Mouse (Mus musculus): Measurements from ENCODE around the gene Slfn9. TPM values are rescaled to one million over a fixed set of nuclear protein-coding genes. Genes with fewer than 3 reads are reported as not detected.

Gene Slfn9
- polyA plus RNA-seq, 1 experiment from 2014 or later, result 5.7 TPM

- WGBS, result 88% methylated on average over 8 of the region's 8 CpGs
- no peak overlapping the region for H3K9ac ChIP-seq (replicated peaks; ENCODE audit: low read depth, low read length)
- no peaks in the 10 kb centered on the region for H3K9me3 ChIP-seq (ENCODE audit: control insufficient read depth, low read length)
- no peak overlapping the region for H3K4me3 ChIP-seq (replicated peaks; ENCODE audit: low read length)
- H3K27me3 ChIP-seq (replicated peaks; ENCODE audit: control insufficient read depth, insufficient read depth, low read length), result no peaks in the 10 kb centered on the region
- no peaks in the 10 kb centered on the region for H3K36me3 ChIP-seq (ENCODE audit: control insufficient read depth, insufficient read depth)
- H3K4me1 ChIP-seq (replicated peaks; ENCODE audit: control insufficient read depth, insufficient read depth, low read length), result no peaks in the 10 kb centered on the region
- no peak for ATAC-seq
- H3K27ac ChIP-seq (ENCODE audit: low read length), result no peak overlapping the region
- H3K4me2 ChIP-seq (ENCODE audit: low read length), result no peak overlapping the region
Measured at GRCm38 (mm10) chr11:82962215-82962614, 29.4 kb downstream of the Slfn9 start.

- no peak for ATAC-seq
- WGBS, result 85% methylated on average over 2 of the region's 2 CpGs
Measured at GRCm38 (mm10) chr11:82961743-82962142, 29.9 kb downstream of the Slfn9 start.

GRCm38 (mm10) chr11:82959613-82960012 lies 32.0 kb downstream of the Slfn9 start:
- H3K27me3 ChIP-seq (replicated peaks; ENCODE audit: control insufficient read depth, insufficient read depth, low read length), result no peaks in the 10 kb centered on the region
- H3K4me2 ChIP-seq (ENCODE audit: low read length), result no peak overlapping the region
- no peaks in the 10 kb centered on the region for H3K4me1 ChIP-seq (replicated peaks; ENCODE audit: control insufficient read depth, insufficient read depth, low read length)
- 19% methylated on average over 4 of the region's 4 CpGs for WGBS
- no peaks in the 10 kb centered on the region for H3K9me3 ChIP-seq (ENCODE audit: control insufficient read depth, low read length)
- ATAC-seq, result no peak
- no peak overlapping the region for H3K9ac ChIP-seq (replicated peaks; ENCODE audit: low read depth, low read length)
- no peaks in the 10 kb centered on the region for H3K36me3 ChIP-seq (ENCODE audit: control insufficient read depth, insufficient read depth)
- H3K4me3 ChIP-seq (replicated peaks; ENCODE audit: low read length), result no peak overlapping the region
- H3K27ac ChIP-seq (ENCODE audit: low read length), result no peak overlapping the region

More at GRCm38 (mm10) chr11:82961743-82962142, 29.9 kb downstream of the Slfn9 start:
- H3K27me3 ChIP-seq (replicated peaks; ENCODE audit: control insufficient read depth, insufficient read depth, low read length), result no peaks in the 10 kb centered on the region
- H3K36me3 ChIP-seq (ENCODE audit: control insufficient read depth, insufficient read depth), result no peaks in the 10 kb centered on the region
- H3K9ac ChIP-seq (replicated peaks; ENCODE audit: low read depth, low read length), result no peak overlapping the region
- H3K4me2 ChIP-seq (ENCODE audit: low read length), result no peak overlapping the region
- H3K9me3 ChIP-seq (ENCODE audit: control insufficient read depth, low read length), result no peaks in the 10 kb centered on the region
- no peak overlapping the region for H3K4me3 ChIP-seq (replicated peaks; ENCODE audit: low read length)
- no peaks in the 10 kb centered on the region for H3K4me1 ChIP-seq (replicated peaks; ENCODE audit: control insufficient read depth, insufficient read depth, low read length)
- no peak overlapping the region for H3K27ac ChIP-seq (ENCODE audit: low read length)

GRCm38 (mm10) chr11:82956925-82957324 lies 34.7 kb downstream of the Slfn9 start:
- Histone ChIP-seq H3K4me1 (replicated peaks; ENCODE audit: control insufficient read depth, insufficient read depth, low read length) (no peaks in the 10 kb centered on the region), H3K4me3 (replicated peaks; ENCODE audit: low read length) (no peak overlapping the region), H3K9ac (replicated peaks; ENCODE audit: low read depth, low read length) (no peak overlapping the region), H3K27ac (ENCODE audit: low read length) (no peak overlapping the region), H3K27me3 (replicated peaks; ENCODE audit: control insufficient read depth, insufficient read depth, low read length) (peaks cover 18% of the 10 kb centered on the region), H3K36me3 (ENCODE audit: control insufficient read depth, insufficient read depth) (no peaks in the 10 kb centered on the region), H3K9me3 (ENCODE audit: control insufficient read depth, low read length) (no peaks in the 10 kb centered on the region), H3K4me2 (ENCODE audit: low read length) (no peak overlapping the region)
- 86% methylated on average over 10 of the region's 10 CpGs for WGBS
- no peak for ATAC-seq

- no peaks in the 10 kb centered on the region for H3K4me1 ChIP-seq (replicated peaks; ENCODE audit: control insufficient read depth, insufficient read depth, low read length)
- no peaks in the 10 kb centered on the region for H3K9me3 ChIP-seq (ENCODE audit: control insufficient read depth, low read length)
- ATAC-seq, result no peak
- peaks cover 35% of the 10 kb centered on the region for H3K27me3 ChIP-seq (replicated peaks; ENCODE audit: control insufficient read depth, insufficient read depth, low read length)
- H3K36me3 ChIP-seq (ENCODE audit: control insufficient read depth, insufficient read depth), result no peaks in the 10 kb centered on the region
- no peak overlapping the region for H3K4me3 ChIP-seq (replicated peaks; ENCODE audit: low read length)
- H3K27ac ChIP-seq (ENCODE audit: low read length), result no peak overlapping the region
- H3K4me2 ChIP-seq (ENCODE audit: low read length), result no peak overlapping the region
- WGBS, result 82% methylated on average over 6 of the region's 6 CpGs
- H3K9ac ChIP-seq (replicated peaks; ENCODE audit: low read depth, low read length), result no peak overlapping the region
Measured at GRCm38 (mm10) chr11:82954631-82955030, 37.0 kb downstream of the Slfn9 start.

GRCm38 (mm10) chr11:82952612-82953542 lies 38.8 kb downstream of the Slfn9 start:
- Histone ChIP-seq H3K4me2 (ENCODE audit: low read length) (no peak overlapping the region), H3K27me3 (replicated peaks; ENCODE audit: control insufficient read depth, insufficient read depth, low read length) (peaks cover 35% of the 10 kb centered on the region), H3K9ac (replicated peaks; ENCODE audit: low read depth, low read length) (no peak overlapping the region), H3K9me3 (ENCODE audit: control insufficient read depth, low read length) (no peaks in the 10 kb centered on the region), H3K36me3 (ENCODE audit: control insufficient read depth, insufficient read depth) (no peaks in the 10 kb centered on the region), H3K4me3 (replicated peaks; ENCODE audit: low read length) (no peak overlapping the region), H3K27ac (ENCODE audit: low read length) (no peak overlapping the region), H3K4me1 (replicated peaks; ENCODE audit: control insufficient read depth, insufficient read depth, low read length) (no peaks in the 10 kb centered on the region)
- ATAC-seq, result no peak
- WGBS, result 68% methylated on average over 9 of the region's 9 CpGs

- Histone ChIP-seq H3K27ac (ENCODE audit: low read length) (no peak overlapping the region), H3K4me3 (replicated peaks; ENCODE audit: low read length) (no peak overlapping the region), H3K4me1 (replicated peaks; ENCODE audit: control insufficient read depth, insufficient read depth, low read length) (no peaks in the 10 kb centered on the region), H3K27me3 (replicated peaks; ENCODE audit: control insufficient read depth, insufficient read depth, low read length) (peaks cover 35% of the 10 kb centered on the region), H3K36me3 (ENCODE audit: control insufficient read depth, insufficient read depth) (no peaks in the 10 kb centered on the region), H3K9ac (replicated peaks; ENCODE audit: low read depth, low read length) (no peak overlapping the region), H3K9me3 (ENCODE audit: control insufficient read depth, low read length) (no peaks in the 10 kb centered on the region), H3K4me2 (ENCODE audit: low read length) (0 out of 2 replicates have a peak overlapping the region, but pooled peaks have one; percentile 2)
- ATAC-seq, result no peak
- 9% methylated on average over 28 of the region's 28 CpGs for WGBS
Measured at GRCm38 (mm10) chr11:82951865-82952611, 39.6 kb downstream of the Slfn9 start.

- WGBS, result 9% methylated on average over 10 of the region's 10 CpGs
- Histone ChIP-seq H3K27me3 (replicated peaks; ENCODE audit: control insufficient read depth, insufficient read depth, low read length) (peaks cover 35% of the 10 kb centered on the region), H3K4me1 (replicated peaks; ENCODE audit: control insufficient read depth, insufficient read depth, low read length) (no peaks in the 10 kb centered on the region), H3K27ac (ENCODE audit: low read length) (no peak within 1 kb of the TSS), H3K36me3 (ENCODE audit: control insufficient read depth, insufficient read depth) (no peaks in the 10 kb centered on the region), H3K9me3 (ENCODE audit: control insufficient read depth, low read length) (no peaks in the 10 kb centered on the region), H3K4me3 (replicated peaks; ENCODE audit: low read length) (no peak within 1 kb of the TSS), H3K4me2 (ENCODE audit: low read length) (0 out of 2 replicates have a peak within 1 kb of the TSS, but pooled peaks have one; percentile 2), H3K9ac (replicated peaks; ENCODE audit: low read depth, low read length) (no peak within 1 kb of the TSS)
- ATAC-seq, result no peak
Measured at GRCm38 (mm10) chr11:82950736-82951481, 40.7 kb downstream of the Slfn9 start, which contains the start of gene Slfn5. Gene Slfn5, plus strand, starts transcription at chr11:82951349.

- ATAC-seq, result no peak
- H3K9ac ChIP-seq (replicated peaks; ENCODE audit: low read depth, low read length), result no peak overlapping the region
- 86% methylated on average over 9 of the region's 9 CpGs for WGBS
- H3K36me3 ChIP-seq (ENCODE audit: control insufficient read depth, insufficient read depth), result no peaks in the 10 kb centered on the region
- no peak overlapping the region for H3K4me3 ChIP-seq (replicated peaks; ENCODE audit: low read length)
- no peak overlapping the region for H3K27ac ChIP-seq (ENCODE audit: low read length)
- no peaks in the 10 kb centered on the region for H3K4me1 ChIP-seq (replicated peaks; ENCODE audit: control insufficient read depth, insufficient read depth, low read length)
- no peaks in the 10 kb centered on the region for H3K9me3 ChIP-seq (ENCODE audit: control insufficient read depth, low read length)
- H3K27me3 ChIP-seq (replicated peaks; ENCODE audit: control insufficient read depth, insufficient read depth, low read length), result peaks cover 35% of the 10 kb centered on the region
- no peak overlapping the region for H3K4me2 ChIP-seq (ENCODE audit: low read length)
Measured at GRCm38 (mm10) chr11:82949036-82949435, 42.6 kb downstream of the Slfn9 start.

Data from forebrain, embryonic 16.5 days (tissue).